Mouse (Mus musculus) bone marrow macrophage, adult 2 months (primary cell): ENCODE data around the gene Flad1.

Experiments
- CTCF ChIP-seq: IDR thresholded peaks from 2 replicates; pipeline ENCODE4 v1.5.1; 2012; ENCODE audit warnings: low read depth, mild to moderate bottlenecking, low read length, moderate library complexity
- POLR2A ChIP-seq: IDR thresholded peaks from 2 replicates; pipeline ENCODE4 v1.6.1; 2012; ENCODE audit warnings: mild to moderate bottlenecking, low read depth, low read length, borderline replicate concordance

GRCm38 (mm10) chr3:89435041-89435440 lies 23.4 kb upstream of the Flad1 start:
- TF ChIP-seq POLR2A, result no peak
- TF ChIP-seq CTCF, result no peak
